Mouse (Mus musculus) thymus, adult 2 months (tissue): Measurements from ENCODE around the gene Utp18. TPM values are rescaled to one million over a fixed set of nuclear protein-coding genes. Genes with fewer than 3 reads are reported as not detected.

Source experiments
- DNase-seq: peaks from one replicate; pipeline ENCODE4 v3.0.0; 2021
- H3K27ac ChIP-seq: fragments of 200-500 bp; 2 replicates; pipeline ENCODE4 v1.5.1; 2012; ENCODE audit warnings: low read length, control low read depth; ENCODE audit not compliant: control insufficient read depth, insufficient read depth
- H3K27me3 ChIP-seq: fragments of 200-500 bp; 2 replicates; pipeline ENCODE4 v1.6.1; 2012; ENCODE audit warnings: mild to moderate bottlenecking, low read length, moderate library complexity, mixed read lengths; ENCODE audit not compliant: control insufficient read depth, insufficient read depth
- H3K36me3 ChIP-seq: fragments of 200-500 bp; 2 replicates; pipeline ENCODE4 v1.6.1; 2012; ENCODE audit warnings: mild to moderate bottlenecking, low read length, moderate library complexity; ENCODE audit not compliant: control insufficient read depth, insufficient read depth
- H3K4me1 ChIP-seq: fragments of 200-500 bp; replicated peaks from 2 replicates; pipeline ENCODE4 v1.6.1; 2012; ENCODE audit warnings: low read length; ENCODE audit not compliant: control insufficient read depth, insufficient read depth
- H3K4me3 ChIP-seq: fragments of 200-500 bp; 2 replicates; pipeline ENCODE4 v1.5.1; 2012; ENCODE audit warnings: mild to moderate bottlenecking, low read length, control low read depth, moderate library complexity; ENCODE audit not compliant: control insufficient read depth, insufficient read depth
- CTCF ChIP-seq: fragments of 200-500 bp; IDR thresholded peaks from 2 replicates; pipeline ENCODE4 v1.5.1; 2012; ENCODE audit warnings: mild to moderate bottlenecking, control low read depth, low read length, moderate library complexity, borderline replicate concordance; ENCODE audit not compliant: control insufficient read depth, poor library complexity, insufficient read depth; ENCODE audit errors: extremely low read depth
- POLR2A ChIP-seq: fragments of 200-500 bp; IDR thresholded peaks from 2 replicates; pipeline ENCODE4 v1.6.1; 2012; ENCODE audit warnings: mild to moderate bottlenecking, low read length, control low read depth, moderate library complexity; ENCODE audit not compliant: control insufficient read depth, poor library complexity, insufficient read depth; ENCODE audit errors: extremely low read depth
- WGBS: fragments of 180-500 bp; shearing (Covaris S2); methylation state at CpG from one replicate; pipeline ENCODE4 v1.1.7; 2018; 5-methylcytosine and 5-hydroxymethylcytosine counted together
- polyA plus RNA-seq: library from polyadenylated mRNA; depleted of rRNA; stranded (reverse); fragments of >200 nt; gene quantifications from 2 replicates; pipeline ENCODE4 v1.2.3, GENCODE M21; 2012; rRNA removed

The Utp18 gene
- polyA plus RNA-seq, 1 experiment: 7.8 TPM

DNA sequence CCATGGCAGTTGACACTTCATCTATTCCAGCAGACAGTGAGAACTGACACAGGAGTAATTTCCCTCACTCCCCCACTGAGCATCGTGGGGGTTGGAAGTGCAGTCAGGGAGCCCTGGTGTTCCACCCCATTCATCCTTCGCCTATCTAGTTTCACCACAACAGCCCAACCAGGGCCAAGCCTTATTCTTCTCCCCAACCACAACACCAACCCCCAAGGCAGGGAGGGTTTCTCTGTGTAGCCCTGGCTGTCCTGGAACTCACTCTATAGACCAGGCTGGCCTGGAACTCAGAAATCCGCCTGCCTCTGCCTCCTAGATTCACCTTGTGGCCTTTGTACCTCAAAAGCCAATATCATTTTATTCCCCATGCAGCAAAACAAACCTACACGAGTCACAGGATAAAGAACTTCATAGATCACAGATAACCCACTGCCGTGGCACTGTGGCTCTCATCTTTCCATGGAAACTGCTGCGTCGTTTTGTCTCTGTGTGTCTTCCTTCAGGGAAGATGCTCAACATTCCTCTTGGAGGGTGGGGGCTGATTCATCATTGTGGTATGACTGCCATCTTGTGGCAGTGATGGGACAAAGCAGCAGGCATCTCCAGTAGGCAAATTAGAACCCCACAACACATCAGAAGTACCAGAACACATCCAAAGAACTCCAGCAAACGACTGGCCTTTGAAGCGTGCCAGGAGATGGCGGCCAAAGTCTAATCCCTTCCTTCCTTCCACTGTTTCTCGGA lies 73.3 kb downstream of the Utp18 start:
- no peaks in the 10 kb centered on the region for H3K27me3 ChIP-seq

More for the DNA sequence above, 73.3 kb downstream of the Utp18 start:
- no peak overlapping the region for H3K27ac ChIP-seq
- peak; percentile 18 for DNase-seq
- WGBS: 40% methylated on average over 11 of the region's 11 CpGs
- H3K4me1 ChIP-seq: no peaks in the 10 kb centered on the region
- no peak overlapping the region for H3K4me3 ChIP-seq
- TF ChIP-seq CTCF (no peak), POLR2A (no peak)
- no peaks in the 10 kb centered on the region for H3K36me3 ChIP-seq

Other genes with a start within 250 kb of the Utp18 start
- 17.1 and 17.4 TPM in 2 replicates for gene Mbtd1, start 86 bp upstream of the Utp18 start, polyA plus RNA-seq
- 151 and 178 TPM in 2 replicates for gene Nme2, start 70.5 kb upstream of the Utp18 start, polyA plus RNA-seq
- 8.1 and 16.1 TPM in 2 replicates for gene Gm20390, start 82.5 kb upstream of the Utp18 start, polyA plus RNA-seq
- gene Nme1, start 82.8 kb upstream of the Utp18 start, polyA plus RNA-seq: 188 and 217 TPM in 2 replicates
- 22.0 and 32.6 TPM in 2 replicates for gene Spag9, start 110.3 kb upstream of the Utp18 start, polyA plus RNA-seq